Mouse (Mus musculus): ENCODE results near the gene Med25. TPM values are rescaled to one million over a fixed set of nuclear protein-coding genes. Genes with fewer than 3 reads are reported as not detected.

The Med25 gene
- polyA plus RNA-seq, 1 experiment: 57.4 TPM

GRCm38 (mm10) chr7:44845006-44845405 is 47.5 kb downstream of the Med25 start:
- Histone ChIP-seq H3ac (ENCODE audit: control insufficient read depth, insufficient read length) (no peak overlapping the region), H3K36me3 (ENCODE audit: control insufficient read depth, insufficient read depth) (peaks cover 7% of the 10 kb centered on the region), H3K79me2 (ENCODE audit: control insufficient read depth, insufficient read depth) (peaks cover 12% of the 10 kb centered on the region), H3K4me2 (ENCODE audit: low read depth) (no peak overlapping the region), H3K27me3 (ENCODE audit: control insufficient read depth, insufficient read depth, insufficient read length) (no peaks in the 10 kb centered on the region), H3K4me3 (no peak overlapping the region)
- TF ChIP-seq TCF12 (IDR thresholded peaks at IDR 0.05; ENCODE audit: insufficient read depth, poor library complexity, severe bottlenecking): no peak
- no peak for TF ChIP-seq MYOD1 (IDR thresholded peaks at IDR 0.05; ENCODE audit: control insufficient read depth in 1 of 3, insufficient read length in 2 of 3, low read depth in 2 of 3)
- TF ChIP-seq E2F4 (IDR thresholded peaks at IDR 0.05; ENCODE audit: insufficient read depth): no peak

GRCm38 (mm10) chr7:44841825-44842463 is 50.6 kb downstream of the Med25 start:
- Histone ChIP-seq H3K4me2 (ENCODE audit: low read depth) (no peak overlapping the region), H3K36me3 (ENCODE audit: control insufficient read depth, insufficient read depth) (peaks cover 7% of the 10 kb centered on the region), H3K4me3 (no peak overlapping the region), H3ac (ENCODE audit: control insufficient read depth, insufficient read length) (no peak overlapping the region), H3K27me3 (ENCODE audit: control insufficient read depth, insufficient read depth, insufficient read length) (no peaks in the 10 kb centered on the region), H3K79me2 (ENCODE audit: control insufficient read depth, insufficient read depth) (peaks cover 3% of the 10 kb centered on the region)
- no peak for TF ChIP-seq POLR2A (IDR thresholded peaks at IDR 0.05; ENCODE audit: insufficient read length, low read depth)
- no peak for TF ChIP-seq MYOG (IDR thresholded peaks at IDR 0.05; ENCODE audit: control insufficient read depth in 1 of 3, insufficient read depth in 1 of 3, insufficient read length in 2 of 3, low read depth in 2 of 3)
- TF ChIP-seq MAX (IDR thresholded peaks at IDR 0.05; ENCODE audit: low read depth): no peak
- no peak for TF ChIP-seq MYOD1 (IDR thresholded peaks at IDR 0.05; ENCODE audit: control insufficient read depth in 1 of 3, insufficient read length in 2 of 3, low read depth in 2 of 3)
- no peak for TF ChIP-seq CEBPB (IDR thresholded peaks at IDR 0.05; ENCODE audit: insufficient read depth, poor library complexity, severe bottlenecking)
- TF ChIP-seq E2F4 (IDR thresholded peaks at IDR 0.05; ENCODE audit: insufficient read depth): no peak
- no peak for TF ChIP-seq TCF12 (IDR thresholded peaks at IDR 0.05; ENCODE audit: insufficient read depth, poor library complexity, severe bottlenecking)
- TF ChIP-seq POLR2AphosphoS2 (IDR thresholded peaks at IDR 0.05; ENCODE audit: insufficient read length, low read depth): no peak
- no peak for TF ChIP-seq TCF3 (IDR thresholded peaks at IDR 0.05; ENCODE audit: insufficient read length, low read depth)
- no peak for TF ChIP-seq USF1 (IDR thresholded peaks at IDR 0.05; ENCODE audit: low read depth)
- no peak for TF ChIP-seq SRF (IDR thresholded peaks at IDR 0.05; ENCODE audit: control insufficient read depth, insufficient read length, low read depth)
- TF ChIP-seq REST (IDR thresholded peaks at IDR 0.05; ENCODE audit: insufficient read depth, insufficient read length): no peak

- no peaks in the 10 kb centered on the region for H3K79me2 ChIP-seq (ENCODE audit: control insufficient read depth, insufficient read depth)
- H3K27me3 ChIP-seq (ENCODE audit: control insufficient read depth, insufficient read depth, insufficient read length): no peaks in the 10 kb centered on the region
- no peak overlapping the region for H3ac ChIP-seq (ENCODE audit: control insufficient read depth, insufficient read length)
- TF ChIP-seq REST (IDR thresholded peaks at IDR 0.05; ENCODE audit: insufficient read depth, insufficient read length) (no peak), POLR2AphosphoS2 (IDR thresholded peaks at IDR 0.05; ENCODE audit: insufficient read length, low read depth) (peak; percentile 52), MYOD1 (IDR thresholded peaks at IDR 0.05; ENCODE audit: control insufficient read depth in 1 of 3, insufficient read length in 2 of 3, low read depth in 2 of 3) (no peak)
- no peak overlapping the region for H3K4me3 ChIP-seq
- no peak overlapping the region for H3K4me2 ChIP-seq (ENCODE audit: low read depth)
- H3K36me3 ChIP-seq (ENCODE audit: control insufficient read depth, insufficient read depth): no peaks in the 10 kb centered on the region
Observed at GRCm38 (mm10) chr7:44840426-44840825, 52.1 kb downstream of the Med25 start.

GRCm38 (mm10) chr7:44839491-44840191 is 52.9 kb downstream of the Med25 start:
- no peak overlapping the region for H3K4me3 ChIP-seq
- H3K27me3 ChIP-seq (ENCODE audit: control insufficient read depth, insufficient read depth, insufficient read length): no peaks in the 10 kb centered on the region
- no peaks in the 10 kb centered on the region for H3K79me2 ChIP-seq (ENCODE audit: control insufficient read depth, insufficient read depth)
- no peak overlapping the region for H3K4me2 ChIP-seq (ENCODE audit: low read depth)
- H3ac ChIP-seq (ENCODE audit: control insufficient read depth, insufficient read length): no peak overlapping the region
- TF ChIP-seq POLR2AphosphoS2 (IDR thresholded peaks at IDR 0.05; ENCODE audit: insufficient read length, low read depth): peak; percentile 67
- no peak for TF ChIP-seq TCF3 (IDR thresholded peaks at IDR 0.05; ENCODE audit: insufficient read length, low read depth)
- peak; percentile 24 for TF ChIP-seq POLR2A (IDR thresholded peaks at IDR 0.05; ENCODE audit: insufficient read length, low read depth)
- TF ChIP-seq E2F4 (IDR thresholded peaks at IDR 0.05; ENCODE audit: insufficient read depth): no peak
- H3K36me3 ChIP-seq (ENCODE audit: control insufficient read depth, insufficient read depth): no peaks in the 10 kb centered on the region

- Histone ChIP-seq H3K4me2 (ENCODE audit: low read depth) (no peak overlapping the region), H3ac (ENCODE audit: control insufficient read depth, insufficient read length) (no peak overlapping the region), H3K4me3 (no peak overlapping the region), H3K36me3 (ENCODE audit: control insufficient read depth, insufficient read depth) (no peaks in the 10 kb centered on the region), H3K79me2 (ENCODE audit: control insufficient read depth, insufficient read depth) (no peaks in the 10 kb centered on the region), H3K27me3 (ENCODE audit: control insufficient read depth, insufficient read depth, insufficient read length) (no peaks in the 10 kb centered on the region)
- TF ChIP-seq POLR2A (IDR thresholded peaks at IDR 0.05; ENCODE audit: insufficient read length, low read depth) (no peak), E2F4 (IDR thresholded peaks at IDR 0.05; ENCODE audit: insufficient read depth) (no peak), TCF3 (IDR thresholded peaks at IDR 0.05; ENCODE audit: insufficient read length, low read depth) (no peak), MYOD1 (IDR thresholded peaks at IDR 0.05; ENCODE audit: control insufficient read depth in 1 of 3, insufficient read length in 2 of 3, low read depth in 2 of 3) (no peak), CEBPB (IDR thresholded peaks at IDR 0.05; ENCODE audit: insufficient read depth, poor library complexity, severe bottlenecking) (no peak), MAX (IDR thresholded peaks at IDR 0.05; ENCODE audit: low read depth) (no peak), POLR2AphosphoS2 (IDR thresholded peaks at IDR 0.05; ENCODE audit: insufficient read length, low read depth) (no peak)
Observed at GRCm38 (mm10) chr7:44839171-44839490, 53.4 kb downstream of the Med25 start.
